ENCODE assay signal across 10 mouse cellular contexts in the genomic region with DNA sequence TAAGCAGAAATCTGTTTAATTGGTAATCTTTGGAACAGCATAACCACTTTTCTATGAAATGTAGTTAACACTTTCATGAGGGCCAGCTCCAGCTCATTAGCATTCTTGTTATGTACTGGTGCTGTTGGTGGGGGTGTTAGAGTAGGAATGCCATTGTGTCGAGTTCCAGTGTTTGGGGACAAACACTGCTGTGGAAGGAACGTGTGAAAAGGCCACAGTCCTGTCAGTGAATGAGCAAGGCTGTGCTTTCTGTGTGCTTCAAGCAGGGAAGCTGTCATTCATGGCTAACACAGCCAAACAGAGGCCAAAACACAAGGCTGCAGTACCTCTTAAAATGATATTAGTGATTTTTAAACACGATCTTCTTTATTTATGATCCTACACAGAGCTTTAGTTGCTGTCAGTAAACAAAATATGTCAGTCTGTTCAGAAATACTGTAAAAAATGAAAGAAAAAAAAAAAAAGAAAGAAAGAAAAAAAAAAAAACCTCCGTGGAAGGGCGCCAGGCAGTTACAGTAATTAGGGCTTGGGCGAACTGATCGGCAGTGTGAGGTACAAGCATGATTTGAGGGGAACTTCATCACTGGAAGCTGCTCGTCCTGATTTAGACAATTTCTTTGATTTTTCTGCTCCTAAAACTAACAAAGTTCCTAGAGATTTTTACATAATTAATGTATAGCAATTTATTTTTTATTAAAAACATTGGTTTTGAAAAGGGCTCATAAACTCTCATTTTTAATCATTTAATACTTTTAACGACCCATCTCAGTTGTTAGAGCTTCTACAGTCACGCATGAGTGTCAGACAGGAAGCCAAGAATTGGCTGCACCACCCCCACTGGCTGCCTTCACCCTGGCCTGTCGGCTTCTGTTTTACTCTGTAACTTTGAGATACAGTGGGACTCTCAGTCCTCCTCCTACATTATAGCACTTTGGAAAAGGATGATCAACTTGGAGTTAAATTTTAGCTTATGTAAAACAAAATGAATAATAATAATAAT.
DNase-seq lines count a peak whose midpoint lies in the region; ATAC-seq and TF ChIP-seq lines count a peak whose summit lies in the region.
"Had no signal": no experiment of that assay in that cellular context is flagged by ENCODE, and none has a peak within 500 bp of the region (broad histone marks: within the 10 kb centered on the region; RNA-seq: fewer than 3 reads in every experiment).

No protein-coding gene starts in this region.

- no peak for TF ChIP-seq CTCF in lung, postnatal 0 days (IDR thresholded peaks at IDR 0.05)

- H3K4me3 ChIP-seq in hindbrain, embryonic 10.5 days = no peak overlapping the region
- H3K4me3 ChIP-seq in midbrain, embryonic 15.5 days = no peak overlapping the region
- no peak overlapping the region for H3K4me3 ChIP-seq in lung, postnatal 0 days (ENCODE audit: low read depth, low read length)
- H3K4me3 ChIP-seq: heart, embryonic 13.5 days; left cerebral cortex, adult 2 months had no signal

- DNase-seq in Muller cell, postnatal 12 days (ENCODE audit: inconsistent ontology term) = peak; percentile 88
- peak; percentile 76 for DNase-seq in embryo, embryonic 10.5 days (ENCODE audit: low spot score)
- DNase-seq in hindbrain, embryonic 10.5 days (ENCODE audit: low spot score) = peak; percentile 62
- DNase-seq in urinary bladder, postnatal 14 days (ENCODE audit: low spot score) = no peak
- DNase-seq in urinary bladder, postnatal 4 days (ENCODE audit: low spot score in 2 of 2) = no peak
- DNase-seq in lung, postnatal 0 days (ENCODE audit: low spot score) = no peak
- DNase-seq: kidney, adult 11 months had no signal

- TF ChIP-seq EP300 in lung, postnatal 0 days (IDR thresholded peaks at IDR 0.05) = no peak

- H3K27me3 ChIP-seq in hindbrain, embryonic 10.5 days (ENCODE audit: insufficient read depth, poor library complexity, severe bottlenecking) = peaks cover 7% of the 10 kb centered on the region; the same call in 1 of the 2 replicates
- H3K27me3 ChIP-seq in midbrain, embryonic 15.5 days (replicated peaks) = no peaks in the 10 kb centered on the region
- H3K27me3 ChIP-seq in lung, postnatal 0 days (replicated peaks; ENCODE audit: insufficient read depth, low read length) = no peaks in the 10 kb centered on the region
- H3K27me3 ChIP-seq: heart, embryonic 13.5 days had no signal

- no peaks in the 10 kb centered on the region for H3K36me3 ChIP-seq in hindbrain, embryonic 10.5 days
- no peaks in the 10 kb centered on the region for H3K36me3 ChIP-seq in midbrain, embryonic 15.5 days (replicated peaks)
- H3K36me3 ChIP-seq in lung, postnatal 0 days (ENCODE audit: insufficient read depth, low read length) = no peaks in the 10 kb centered on the region
- H3K36me3 ChIP-seq: heart, embryonic 13.5 days had no signal

- peak overlapping the region; percentile 81 for H3K27ac ChIP-seq in hindbrain, embryonic 10.5 days
- H3K27ac ChIP-seq in midbrain, embryonic 15.5 days = 0 out of 2 replicates have a peak overlapping the region, but pooled peaks have one; percentile 39
- H3K27ac ChIP-seq in lung, postnatal 0 days (ENCODE audit: low read length) = no peak overlapping the region
- H3K27ac ChIP-seq: heart, embryonic 13.5 days; left cerebral cortex, adult 2 months had no signal

- 15% methylated on average over 11 of the region's 11 CpGs for WGBS in hindbrain, embryonic 10.5 days
- WGBS in midbrain, embryonic 15.5 days = 8% methylated on average over 11 of the region's 11 CpGs
- WGBS in lung, postnatal 0 days = 40% methylated on average over 11 of the region's 11 CpGs

- H3K9me3 ChIP-seq in hindbrain, embryonic 10.5 days = no peaks in the 10 kb centered on the region
- no peaks in the 10 kb centered on the region for H3K9me3 ChIP-seq in midbrain, embryonic 15.5 days
- no peaks in the 10 kb centered on the region for H3K9me3 ChIP-seq in lung, postnatal 0 days (ENCODE audit: low read length)
- H3K9me3 ChIP-seq: heart, embryonic 13.5 days had no signal

- no peak overlapping the region for H3K9ac ChIP-seq in midbrain, embryonic 15.5 days
- H3K9ac ChIP-seq in lung, postnatal 0 days (replicated peaks; ENCODE audit: low read depth) = no peak overlapping the region
- H3K9ac ChIP-seq: heart, embryonic 13.5 days had no signal

- peak; percentile 86 for ATAC-seq in midbrain, embryonic 15.5 days (replicated peaks)
- no peak for ATAC-seq in lung, postnatal 0 days

- peaks cover 54% of the 10 kb centered on the region for H3K4me1 ChIP-seq in hindbrain, embryonic 10.5 days (replicated peaks)
- peaks cover 8% of the 10 kb centered on the region for H3K4me1 ChIP-seq in midbrain, embryonic 15.5 days
- H3K4me1 ChIP-seq in lung, postnatal 0 days (ENCODE audit: insufficient read depth, low read depth, low read length) = no peaks in the 10 kb centered on the region
- H3K4me1 ChIP-seq: heart, embryonic 13.5 days had no signal

- H3K4me2 ChIP-seq in midbrain, embryonic 15.5 days = peak overlapping the region; percentile 18; the same call in 1 of the 2 replicates
- H3K4me2 ChIP-seq in lung, postnatal 0 days (replicated peaks; ENCODE audit: low read depth, low read length) = no peak overlapping the region
- H3K4me2 ChIP-seq: heart, embryonic 13.5 days had no signal

Comparison
In these comparisons a context has a peak if more than half of its experiments do, and no peak if none do; other contexts are left out.
1. DNase-seq: peak in Muller cell, postnatal 12 days (single experiment), embryo, embryonic 10.5 days (single experiment) and hindbrain, embryonic 10.5 days (single experiment); none in urinary bladder, postnatal 14 days (single experiment), urinary bladder, postnatal 4 days (0 of 2) and lung, postnatal 0 days (single experiment).